Mouse (Mus musculus): ENCODE measurements around the gene Lcor.

DNA sequence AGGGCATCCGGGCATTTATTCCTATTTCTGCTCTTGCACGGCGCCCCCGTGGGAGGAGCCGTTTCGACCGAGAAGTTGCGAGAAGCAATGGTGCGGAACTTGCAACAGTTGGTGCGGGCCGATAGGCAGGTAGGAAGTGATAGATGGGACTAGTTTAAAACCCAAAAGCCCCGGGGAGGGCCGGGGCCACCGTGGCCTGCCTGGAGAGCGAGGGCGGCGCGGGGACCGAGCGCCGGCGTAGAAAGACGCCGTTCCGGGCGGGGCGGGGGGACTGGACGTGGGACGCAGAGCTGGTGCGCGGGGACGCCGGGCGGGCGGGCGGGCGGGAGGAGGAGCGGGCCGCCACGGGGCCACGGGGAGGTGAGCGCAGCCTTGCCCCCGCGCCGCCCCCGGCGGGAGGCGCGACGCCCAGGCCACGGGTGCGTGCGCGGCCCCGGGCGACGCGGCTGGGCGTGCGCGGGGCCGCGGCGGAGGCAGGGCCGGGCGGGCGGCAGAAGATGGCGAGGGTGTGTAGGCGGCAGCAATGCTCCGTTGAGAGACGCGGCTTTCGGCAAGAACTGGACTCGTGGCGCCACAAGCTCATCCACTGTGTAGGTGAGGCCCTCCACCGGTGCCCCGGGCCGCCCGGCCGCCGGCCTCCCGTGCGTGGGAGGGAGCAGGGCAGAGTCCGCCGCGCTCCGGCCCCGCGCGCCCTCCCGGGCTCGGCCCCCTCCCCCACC lies at the start of gene Lcor:
- peak; percentile 26; the same call in 1 of the 2 replicates for TF ChIP-seq CTCF (IDR thresholded peaks at IDR 0.05; ENCODE audit: low read depth)
- TF ChIP-seq EP300 (IDR thresholded peaks at IDR 0.05; ENCODE audit: low read depth): no peak

Data from liver, postnatal 0 days (tissue).